Mouse (Mus musculus): ENCODE results near the gene Vmn1r19. TPM values are rescaled to one million over a fixed set of nuclear protein-coding genes. Genes with fewer than 3 reads are reported as not detected.

The Vmn1r19 gene
- polyA plus RNA-seq (2021; fragmentation: Nextera tagmentation) = not detected in 2 replicates
- long read RNA-seq, experiment 1 = 0 reads
- long read RNA-seq, experiment 2 = 0 reads

GRCm38 (mm10) chr6:57403480-57403879, at the start of gene Vmn1r19:
Gene Vmn1r19 (plus strand): TSS chr6:57403780.

GRCm38 (mm10) chr6:57363627-57364026, 40.0 kb upstream of the Vmn1r19 start, which contains the start of gene Vmn1r17:
Gene Vmn1r17 (minus strand): TSS chr6:57363727.

GRCm38 (mm10) chr6:57395683-57396082, 7.9 kb upstream of the Vmn1r19 start, which contains the start of gene Vmn1r18:
Gene Vmn1r18 (minus strand): TSS chr6:57395783.

GRCm38 (mm10) chr6:57428630-57429029, 25.1 kb downstream of the Vmn1r19 start, which contains the start of gene Vmn1r20:
Gene Vmn1r20 (plus strand): TSS chr6:57428930.

Other genes starting within 250 kb of the Vmn1r19 start
- not detected in 2 replicates for gene Vmn1r12, start 246.9 kb upstream of the Vmn1r19 start, polyA plus RNA-seq (2021; fragmentation: Nextera tagmentation)
- not detected in 2 replicates for gene Vmn1r13, start 200.5 kb upstream of the Vmn1r19 start, polyA plus RNA-seq (2021; fragmentation: Nextera tagmentation)
- gene Vmn1r14, start 172.1 kb upstream of the Vmn1r19 start, polyA plus RNA-seq (2021; fragmentation: Nextera tagmentation) = not detected in 2 replicates
- gene Vmn1r15, start 145.8 kb upstream of the Vmn1r19 start, polyA plus RNA-seq (2021; fragmentation: Nextera tagmentation) = not detected in 2 replicates
- gene Vmn1r16, start 74.3 kb upstream of the Vmn1r19 start, polyA plus RNA-seq (2021; fragmentation: Nextera tagmentation) = not detected in 2 replicates
- not detected in 2 replicates for gene Vmn1r17, start 40.1 kb upstream of the Vmn1r19 start, polyA plus RNA-seq (2021; fragmentation: Nextera tagmentation)
- not detected in 2 replicates for gene Vmn1r18, start 8.0 kb upstream of the Vmn1r19 start, polyA plus RNA-seq (2021; fragmentation: Nextera tagmentation)
- gene Vmn1r20, start 25.1 kb downstream of the Vmn1r19 start, polyA plus RNA-seq (2021; fragmentation: Nextera tagmentation) = not detected in 2 replicates
- 14.0 and 19.4 TPM in 2 replicates for gene Ppm1k, start 131.7 kb downstream of the Vmn1r19 start, polyA plus RNA-seq (2021; fragmentation: Nextera tagmentation)
- 1.3 and 1.7 TPM in 2 replicates for gene Herc6, start 177.2 kb downstream of the Vmn1r19 start, polyA plus RNA-seq (2021; fragmentation: Nextera tagmentation)

Data from layer of hippocampus, adult 6 months (tissue).